Mouse (Mus musculus): ENCODE measurements around the gene Smok2a.
"Not testable (repeated sequence)": the region's sequence is repeated elsewhere in the genome, so short reads cannot be mapped to it uniquely, and the experiment has no call there.

GRCm38 (mm10) chr17:13175609-13176008 is 45.4 kb upstream of the Smok2a start:
- TF ChIP-seq GATA1 (IDR thresholded peaks at IDR 0.05; ENCODE audit: borderline replicate concordance, low read length); CTCF (IDR thresholded peaks at IDR 0.05; ENCODE audit: low read depth, low read length); TAL1 (conservative IDR thresholded peaks at IDR 0.05; ENCODE audit: low read depth, low read length); POLR2AphosphoS5 (IDR thresholded peaks at IDR 0.05; ENCODE audit: insufficient replicate concordance, low read depth, low read length); GATA2 (IDR thresholded peaks at IDR 0.05; ENCODE audit: borderline replicate concordance, low read depth, low read length): not testable (repeated sequence)

Data from G1E (cell line).